Mouse (Mus musculus): ENCODE data around the gene Jakmip3.

Jakmip3 gene

DNA sequence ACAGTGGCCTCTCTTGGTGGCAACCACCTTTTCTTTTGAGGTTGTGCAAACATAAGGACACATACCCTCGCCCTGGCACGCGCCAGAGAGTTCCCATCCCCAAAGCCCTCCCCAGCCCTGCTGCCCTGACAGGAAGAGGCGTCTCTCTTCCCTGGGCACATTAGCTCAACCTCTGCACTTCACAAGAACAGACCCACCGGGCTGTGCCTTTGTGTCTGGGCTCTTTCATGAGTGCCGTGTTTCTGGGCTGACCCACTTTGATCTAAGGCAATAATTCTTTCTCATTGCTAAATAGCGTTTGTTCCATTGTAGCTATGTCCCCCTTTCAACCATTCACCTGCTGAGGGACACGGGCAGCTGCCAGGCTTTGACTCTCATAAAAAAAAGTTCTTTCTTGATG, 7.8 kb downstream of the Jakmip3 start:
- no peak for DNase-seq

- peak; percentile 52 for DNase-seq
Observed at GRCm38 (mm10) chr7:138955787-138956186, 15.3 kb downstream of the Jakmip3 start.

DNA sequence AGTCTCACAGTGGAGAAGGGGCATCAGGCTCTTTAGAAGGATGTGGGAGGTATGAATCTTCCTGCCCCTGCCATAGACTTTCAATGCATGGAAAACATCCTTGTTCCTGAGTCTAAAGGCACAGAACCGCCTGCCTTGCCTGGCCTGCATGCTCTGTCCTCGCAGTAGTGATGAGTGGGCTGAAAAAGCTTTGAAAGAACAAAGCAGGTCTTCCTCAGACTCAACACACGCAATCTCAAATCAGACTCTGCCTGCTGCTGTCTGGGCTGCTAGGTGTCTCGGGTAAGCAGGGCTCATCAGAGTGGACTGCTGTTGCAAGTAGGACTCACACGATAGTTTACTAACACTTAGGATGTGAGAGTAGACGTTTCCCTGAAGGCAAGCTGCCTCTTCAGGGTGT, 16.6 kb downstream of the Jakmip3 start:
- DNase-seq, result no peak

GRCm38 (mm10) chr7:138959747-138960146, 19.2 kb downstream of the Jakmip3 start:
- DNase-seq, result no peak

GRCm38 (mm10) chr7:138963756-138964155, 23.2 kb downstream of the Jakmip3 start:
- DNase-seq, result no peak

GRCm38 (mm10) chr7:138968010-138968620, 27.6 kb downstream of the Jakmip3 start:
- DNase-seq, result no peak

DNA sequence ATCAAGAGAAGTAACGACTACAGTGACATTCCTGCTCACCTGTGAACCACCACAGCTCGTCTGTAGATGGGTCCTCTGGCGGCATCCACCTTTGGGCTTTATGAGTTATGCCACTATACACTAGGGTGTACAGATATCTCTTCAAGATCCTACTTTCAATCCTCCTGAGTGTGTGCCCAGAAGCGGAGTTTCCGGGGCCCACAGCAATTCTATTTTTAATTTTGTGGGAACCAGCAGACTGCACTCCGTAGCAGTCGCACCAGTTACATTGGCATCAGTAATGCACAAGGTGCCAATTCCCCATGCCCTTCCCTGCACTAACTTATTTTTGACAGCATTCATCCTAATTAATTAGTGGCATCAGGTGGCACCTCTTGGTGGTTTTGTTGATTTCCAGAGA, 37.0 kb downstream of the Jakmip3 start:
- DNase-seq, result no peak

- DNase-seq, result no peak
Observed at GRCm38 (mm10) chr7:138984576-138984975, 44.0 kb downstream of the Jakmip3 start.

GRCm38 (mm10) chr7:138989156-138989555, 48.6 kb downstream of the Jakmip3 start:
- peak; percentile 55 for DNase-seq

DNA sequence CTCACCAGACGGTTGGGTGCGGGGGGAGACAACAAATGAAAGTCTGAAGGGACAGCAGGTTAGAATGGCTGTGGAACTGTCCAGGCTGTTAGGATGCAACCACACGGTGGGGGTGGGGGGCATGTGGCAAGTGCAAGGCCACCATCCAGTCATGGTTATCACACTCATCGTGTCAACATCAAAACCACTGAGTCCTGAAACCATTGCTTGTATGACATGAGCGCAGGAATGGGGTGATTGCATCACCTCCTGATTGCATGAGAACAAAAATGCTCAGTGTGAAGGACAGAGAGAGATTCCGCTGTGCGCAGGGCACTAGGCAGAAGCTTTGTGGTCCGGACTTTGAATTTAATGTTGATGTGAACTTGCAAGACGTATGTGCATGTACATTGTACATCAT, 62.2 kb downstream of the Jakmip3 start:
- DNase-seq, result no peak

- DNase-seq, result no peak
Observed at GRCm38 (mm10) chr7:139003250-139003649, 62.7 kb downstream of the Jakmip3 start.

GRCm38 (mm10) chr7:139009786-139010502, 69.4 kb downstream of the Jakmip3 start:
- DNase-seq, result no peak

GRCm38 (mm10) chr7:139011027-139011426, 70.5 kb downstream of the Jakmip3 start:
- DNase-seq, result peak; percentile 53

DNA sequence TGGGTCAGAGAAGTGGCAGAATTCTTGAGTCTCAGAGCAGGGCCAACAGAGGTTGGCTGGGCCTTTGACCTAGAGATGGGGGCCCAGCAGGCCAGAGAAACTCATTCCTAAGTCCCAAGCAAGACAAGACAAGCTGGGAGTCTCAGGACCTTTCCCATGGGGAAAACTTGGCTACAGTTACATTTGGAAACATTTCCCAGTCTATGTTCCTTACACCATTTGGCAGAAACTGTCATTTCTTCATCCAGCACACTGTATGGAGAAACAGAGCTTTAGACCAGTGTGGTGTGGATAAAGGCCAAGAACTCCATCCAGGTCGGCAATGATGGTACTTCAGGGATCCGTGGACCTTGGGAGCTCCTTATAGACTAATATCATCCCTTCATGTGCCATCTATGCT, 71.1 kb downstream of the Jakmip3 start:
- DNase-seq, result no peak

DNA sequence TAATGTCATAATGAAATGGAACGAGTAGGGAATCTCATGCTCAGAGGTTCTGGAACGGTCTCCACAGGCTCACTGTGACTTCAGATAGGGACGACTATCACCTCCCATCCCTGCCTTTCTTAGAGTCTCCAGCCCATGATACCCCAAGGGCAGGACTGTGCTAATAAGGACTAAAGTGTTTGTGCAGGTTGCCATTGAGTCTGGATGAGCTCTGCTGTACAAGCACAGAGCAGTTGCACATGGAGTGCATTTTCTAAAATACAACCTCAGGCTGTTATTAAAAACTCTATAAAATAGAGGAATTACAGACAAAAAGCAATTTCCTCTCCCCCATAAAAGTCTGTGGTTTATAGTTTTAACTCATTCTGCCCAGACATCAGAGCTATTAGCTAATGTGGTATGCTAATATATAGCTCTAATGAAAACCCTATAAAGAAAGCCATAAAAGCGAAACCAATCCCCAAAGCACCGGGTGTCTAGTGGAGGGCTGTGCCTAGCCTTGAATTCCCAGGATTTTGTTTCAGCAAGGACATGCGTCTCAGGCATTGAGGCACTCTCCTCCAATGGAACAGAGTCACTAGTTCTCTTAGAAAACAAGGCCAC, 72.3 kb downstream of the Jakmip3 start:
- no peak for DNase-seq

DNA sequence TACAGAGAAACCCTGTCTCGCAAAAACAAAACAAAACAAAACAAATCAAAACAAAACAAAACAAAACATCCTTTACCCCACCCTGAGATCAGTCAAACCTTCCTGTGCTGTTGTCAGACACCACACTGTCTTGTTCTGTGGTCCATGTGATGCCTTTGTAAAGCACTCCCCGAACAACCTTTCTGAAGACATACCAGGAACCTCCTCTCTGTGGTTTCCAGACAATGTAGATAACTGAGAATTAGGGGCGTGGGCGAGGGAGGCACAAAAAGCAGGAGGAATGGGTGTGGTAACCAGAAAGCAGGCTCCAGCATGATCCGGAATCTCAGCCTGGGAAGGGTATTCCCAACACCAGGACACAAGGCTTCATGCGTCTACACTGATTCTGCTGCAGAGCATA, 74.6 kb downstream of the Jakmip3 start:
- no peak for DNase-seq

GRCm38 (mm10) chr7:139016288-139016687, 75.8 kb downstream of the Jakmip3 start:
- DNase-seq, result no peak

- no peak for DNase-seq
Observed at GRCm38 (mm10) chr7:139017249-139017903, 76.8 kb downstream of the Jakmip3 start.

- DNase-seq, result no peak
Observed at GRCm38 (mm10) chr7:139020884-139021283, 80.4 kb downstream of the Jakmip3 start.

- no peak for DNase-seq
Observed at GRCm38 (mm10) chr7:139021326-139021725, 80.8 kb downstream of the Jakmip3 start.

- DNase-seq, result no peak
Observed at GRCm38 (mm10) chr7:139027136-139027535, 86.6 kb downstream of the Jakmip3 start.

- DNase-seq, result no peak
Observed at GRCm38 (mm10) chr7:139031215-139031614, 90.7 kb downstream of the Jakmip3 start.

- DNase-seq, result no peak
Observed at GRCm38 (mm10) chr7:139063406-139063805, 122.9 kb downstream of the Jakmip3 start.

- DNase-seq, result peak; percentile 95
Observed at GRCm38 (mm10) chr7:139068182-139068623, 127.7 kb downstream of the Jakmip3 start.

Data from cerebellum, adult 9-10 months (tissue).